Mouse (Mus musculus) liver, postnatal 0 days (tissue): ENCODE measurements around the gene Hist1h2af. TPM values are rescaled to one million over a fixed set of nuclear protein-coding genes. Genes with fewer than 3 reads are reported as not detected.
"Not testable (repeated sequence)": the region's sequence is repeated elsewhere in the genome, so short reads cannot be mapped to it uniquely, and the experiment has no call there.

Source experiments
- ATAC-seq: fragments of 200-750 bp; cut with Nextera tagmentation; 2 replicates; pipeline ENCODE4 v1.8.0; 2017; ENCODE audit warnings: mild to moderate bottlenecking, moderate library complexity
- DNase-seq: peaks from one replicate; pipeline ENCODE4 v3.0.0-alpha.2; 2016
- H3K27ac ChIP-seq: fragments of 300-500 bp; sonication (generic); 2 replicates; pipeline ENCODE4 v1.5.1; 2014; ENCODE audit warnings: antibody characterized with exemption, moderate library complexity, mild to moderate bottlenecking, low read depth
- H3K27me3 ChIP-seq: fragments of 300-500 bp; sonication (generic); 2 replicates; pipeline ENCODE4 v1.6.1; 2014; ENCODE audit warnings: low read length, control low read depth, mixed read lengths; ENCODE audit not compliant: insufficient read depth
- H3K36me3 ChIP-seq: fragments of 300-500 bp; sonication (generic); replicated peaks from 2 replicates; pipeline ENCODE4 v1.6.1; 2014; ENCODE audit warnings: mild to moderate bottlenecking, control low read depth, low read length, moderate library complexity, mixed read lengths; ENCODE audit not compliant: insufficient read depth
- H3K4me1 ChIP-seq: fragments of 300-500 bp; sonication (generic); 2 replicates; pipeline ENCODE4 v1.6.1; 2014; ENCODE audit warnings: antibody characterized with exemption, mild to moderate bottlenecking, control low read depth; ENCODE audit not compliant: insufficient read depth
- H3K4me2 ChIP-seq: fragments of 300-500 bp; sonication (generic); 2 replicates; pipeline ENCODE4 v1.6.1; 2014; ENCODE audit warnings: low read depth, mild to moderate bottlenecking, low read length, moderate library complexity, mixed read lengths
- H3K4me3 ChIP-seq: fragments of 300-500 bp; sonication (generic); 2 replicates; pipeline ENCODE4 v1.5.1; 2014; ENCODE audit warnings: low read depth, low read length
- H3K9ac ChIP-seq: fragments of 300-500 bp; sonication (generic); replicated peaks from 2 replicates; pipeline ENCODE4 v1.6.1; 2014; ENCODE audit warnings: mild to moderate bottlenecking, moderate library complexity
- H3K9me3 ChIP-seq: fragments of 300-500 bp; sonication (generic); 2 replicates; pipeline ENCODE4 v1.6.1; 2016; ENCODE audit warnings: mild to moderate bottlenecking, control low read depth, low read length, mixed read lengths
- CTCF ChIP-seq: sonication (generic); IDR thresholded peaks from 2 replicates; pipeline ENCODE4 v1.5.1; 2016; ENCODE audit warnings: antibody characterized with exemption, low read depth
- EP300 ChIP-seq: IDR thresholded peaks from 2 replicates; pipeline ENCODE4 v1.6.1; 2016; ENCODE audit warnings: antibody characterized with exemption, low read depth, mild to moderate bottlenecking
- WGBS: fragments of 180-500 bp; shearing (Covaris S2); extraction: QIAGEN DNeasy Blood & Tissue Kit; methylation state at CpG from one replicate; pipeline ENCODE4 v1.1.7; 2014; ENCODE audit not compliant: insufficient replicate concordance; 5-methylcytosine and 5-hydroxymethylcytosine counted together
- polyA plus RNA-seq: library from polyadenylated mRNA; unstranded; fragments of >200 nt; fragmentation: Nextera tagmentation; extraction: Ambion mirVana; gene quantifications from 2 replicates; pipeline ENCODE4 v1.2.1, GENCODE M21; 2015

Gene Hist1h2af
- polyA plus RNA-seq, 1 experiment from 2014 or later, result 9.8 TPM

- H3K4me1 ChIP-seq, H3K9me3 ChIP-seq, H3K27me3 ChIP-seq, H3K36me3 ChIP-seq, DNase-seq: not testable (repeated sequence)
- peak overlapping the region; percentile 52 for H3K4me3 ChIP-seq
- H3K9ac ChIP-seq, result peak overlapping the region; percentile 80
- peak; percentile 17 for ATAC-seq
- peak; percentile 26; the same call in 1 of the 2 replicates for TF ChIP-seq CTCF
- H3K4me2 ChIP-seq, result peak overlapping the region; percentile 69
- WGBS, result 6% methylated on average over 13 of the region's 41 CpGs
- peak overlapping the region; percentile 98 for H3K27ac ChIP-seq
These were observed 36.7 kb downstream of the Hist1h2af start for GRCm38 (mm10) chr13:23570261-23571021.

- no peaks in the 10 kb centered on the region for H3K27me3 ChIP-seq
- peak within 1 kb of the TSS; percentile 69 for H3K4me2 ChIP-seq
- H3K4me1 ChIP-seq, result no peaks in the 10 kb centered on the region; the same call in 1 of the 2 replicates
- H3K9me3 ChIP-seq, result no peaks in the 10 kb centered on the region
- peak within 1 kb of the TSS; percentile 98 for H3K27ac ChIP-seq
- WGBS, result under 1% methylated on average over 18 of the region's 18 CpGs
- peak; percentile 79 for ATAC-seq
- no peaks in the 10 kb centered on the region for H3K36me3 ChIP-seq
- peak; percentile 78 for DNase-seq
- H3K9ac ChIP-seq, result peak within 1 kb of the TSS; percentile 80
- TF ChIP-seq CTCF (no peak), EP300 (peak; percentile 79)
- peak within 1 kb of the TSS; percentile 52 for H3K4me3 ChIP-seq
These were observed 37.4 kb downstream of the Hist1h2af start, which contains the start of the genes Hist1h2ae and Hist1h2bg for GRCm38 (mm10) chr13:23571022-23571503. TSS of gene Hist1h2ae (minus strand) at chr13:23571220. TSS of gene Hist1h2bg (plus strand) at chr13:23571396.

- H3K36me3 ChIP-seq, DNase-seq, ATAC-seq, H3K4me1 ChIP-seq, H3K27me3 ChIP-seq, H3K9me3 ChIP-seq: not testable (repeated sequence)
- peak overlapping the region; percentile 80 for H3K9ac ChIP-seq
- 0 out of 2 replicates have a peak, but pooled peaks have one; percentile 14 for TF ChIP-seq EP300
- WGBS, result under 1% methylated on average over 11 of the region's 34 CpGs
- peak overlapping the region; percentile 98 for H3K27ac ChIP-seq
- peak overlapping the region; percentile 69 for H3K4me2 ChIP-seq
- peak overlapping the region; percentile 52 for H3K4me3 ChIP-seq
These were observed 38.0 kb downstream of the Hist1h2af start for GRCm38 (mm10) chr13:23571504-23572217.

GRCm38 (mm10) chr13:23572218-23573033 is 38.7 kb downstream of the Hist1h2af start:
- H3K27ac ChIP-seq, result peak overlapping the region; percentile 98
- DNase-seq, result no peak
- peak overlapping the region; percentile 80 for H3K9ac ChIP-seq
- TF ChIP-seq CTCF, result no peak
- no peak for TF ChIP-seq EP300
- H3K9me3 ChIP-seq, result no peaks in the 10 kb centered on the region
- H3K27me3 ChIP-seq, result no peaks in the 10 kb centered on the region
- peak overlapping the region; percentile 69 for H3K4me2 ChIP-seq
- no peaks in the 10 kb centered on the region for H3K36me3 ChIP-seq
- peaks cover 10% of the 10 kb centered on the region for H3K4me1 ChIP-seq
- peak overlapping the region; percentile 52 for H3K4me3 ChIP-seq
- WGBS, result 32% methylated on average over 2 of the region's 2 CpGs
- ATAC-seq, result no peak

GRCm38 (mm10) chr13:23573034-23573897 is 39.6 kb downstream of the Hist1h2af start:
- H3K36me3 ChIP-seq, H3K9me3 ChIP-seq, H3K27me3 ChIP-seq: not testable (repeated sequence)
- Histone ChIP-seq H3K4me2 (peak overlapping the region; percentile 69), H3K9ac (peak overlapping the region; percentile 80), H3K4me3 (peak overlapping the region; percentile 52), H3K27ac (peak overlapping the region; percentile 98), H3K4me1 (peaks cover 10% of the 10 kb centered on the region)
- peak; percentile 49 for DNase-seq
- WGBS, result 10% methylated on average over 17 of the region's 20 CpGs
- 0 out of 2 replicates have a peak, but pooled peaks have one; percentile 0 for ATAC-seq
